Mouse (Mus musculus) thymus, postnatal 25 days (tissue): ENCODE data around the gene Tfpt.
"Not testable (repeated sequence)": the region's sequence is repeated elsewhere in the genome, so short reads cannot be mapped to it uniquely, and the experiment has no call there.

Experiments
- DNase-seq: peaks from one replicate; pipeline ENCODE4 v3.0.0; 2022

Tfpt gene

DNA sequence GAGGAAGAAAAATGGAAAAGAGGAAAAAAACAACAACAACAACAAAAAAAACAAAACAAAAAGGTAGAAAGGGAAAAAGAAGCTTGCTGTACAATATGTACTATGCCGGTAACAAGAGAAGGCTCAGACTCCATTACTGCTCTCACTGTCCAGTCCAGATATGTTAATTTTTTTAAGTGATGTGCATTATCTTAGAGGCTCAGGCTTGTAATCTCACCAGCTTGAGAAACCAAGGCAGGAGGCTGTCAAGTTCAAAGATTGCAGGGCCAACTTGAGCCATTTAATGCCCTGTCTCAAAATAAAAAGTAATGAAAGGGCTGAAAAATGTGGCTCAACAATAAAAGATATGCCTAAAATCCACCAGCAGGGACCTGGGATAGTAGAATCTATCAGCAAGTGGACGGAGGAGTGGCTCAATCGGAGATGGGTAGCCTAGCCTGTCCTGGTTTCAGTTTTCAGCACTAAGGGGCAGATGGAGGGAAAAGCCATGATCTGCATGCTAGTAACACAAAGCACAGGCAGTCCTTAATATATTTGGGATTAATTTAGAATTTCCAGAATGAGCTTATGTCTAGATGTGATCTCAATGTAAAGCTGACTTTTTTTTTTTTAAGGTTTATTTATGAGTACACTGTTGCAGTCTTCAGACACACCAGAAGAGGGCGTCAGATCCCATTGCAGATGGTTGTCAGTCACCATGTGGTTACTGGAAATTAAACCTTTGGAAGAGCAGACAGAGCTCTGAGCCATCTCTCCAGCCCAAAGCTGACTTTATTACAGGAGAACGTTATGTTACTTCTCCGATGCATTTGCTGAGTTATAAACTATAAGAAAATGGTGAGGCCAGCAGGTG lies 13.1 kb downstream of the Tfpt start:
- no peak for DNase-seq

DNA sequence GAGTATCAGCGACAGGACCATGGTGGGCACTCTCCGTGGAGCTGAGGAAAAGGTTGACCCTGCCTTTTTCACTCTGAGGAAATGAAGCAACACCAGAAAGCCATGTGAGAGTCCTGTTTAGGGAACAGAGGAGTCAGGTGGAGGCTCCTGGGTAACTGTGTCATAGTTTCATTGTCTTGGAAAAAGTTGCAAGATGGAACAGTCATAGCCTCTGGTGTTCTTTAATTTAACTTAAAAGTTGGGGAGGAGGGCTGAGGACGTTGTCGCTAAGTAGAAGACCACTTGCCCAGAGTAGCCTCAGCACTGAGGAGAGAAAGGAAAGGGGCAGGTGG lies 13.7 kb downstream of the Tfpt start, which contains the start of gene Oscar:
Oscar (minus strand) TSS at position 101 of the 332 bp plus-strand sequence.
- no peak for DNase-seq

DNA sequence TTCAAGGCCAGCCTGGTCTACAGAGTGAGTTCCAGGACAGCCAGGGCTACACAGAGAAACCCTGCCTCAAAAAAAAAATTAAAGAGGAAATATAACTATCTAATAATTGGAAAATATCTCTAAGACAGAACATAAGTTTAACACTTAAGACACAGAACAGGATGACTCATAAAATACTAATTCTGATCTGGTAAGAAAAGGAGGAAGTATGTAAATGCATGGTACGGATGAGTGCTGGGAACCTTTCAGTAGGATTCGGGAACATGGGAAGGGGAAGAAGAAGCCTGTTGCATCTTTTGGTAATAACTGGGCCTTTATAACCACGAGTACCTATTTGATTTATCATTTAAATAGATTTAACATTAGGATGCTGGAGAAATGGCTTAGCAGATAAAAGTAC lies 15.7 kb downstream of the Tfpt start:
- DNase-seq = no peak

DNA sequence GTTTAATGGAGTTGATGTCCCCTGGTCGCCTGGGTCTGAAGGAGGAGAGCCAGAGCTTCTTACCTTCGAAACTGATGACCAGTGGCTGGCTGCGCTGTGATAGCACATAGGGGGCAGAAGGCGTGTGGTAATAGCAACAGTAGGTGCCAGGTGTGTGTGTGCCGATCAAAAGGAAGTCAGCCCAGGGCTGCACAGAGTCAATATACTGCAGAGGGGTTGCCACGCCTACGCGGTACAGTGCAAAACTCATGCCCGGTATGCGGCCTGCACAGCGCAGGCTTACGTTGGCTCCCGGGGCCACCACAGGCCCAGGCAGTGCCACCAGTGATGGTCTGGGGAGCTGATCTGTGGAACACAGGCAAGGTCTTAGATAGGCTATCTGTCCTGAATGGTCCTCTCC lies 18.7 kb downstream of the Tfpt start:
- no peak for DNase-seq

DNA sequence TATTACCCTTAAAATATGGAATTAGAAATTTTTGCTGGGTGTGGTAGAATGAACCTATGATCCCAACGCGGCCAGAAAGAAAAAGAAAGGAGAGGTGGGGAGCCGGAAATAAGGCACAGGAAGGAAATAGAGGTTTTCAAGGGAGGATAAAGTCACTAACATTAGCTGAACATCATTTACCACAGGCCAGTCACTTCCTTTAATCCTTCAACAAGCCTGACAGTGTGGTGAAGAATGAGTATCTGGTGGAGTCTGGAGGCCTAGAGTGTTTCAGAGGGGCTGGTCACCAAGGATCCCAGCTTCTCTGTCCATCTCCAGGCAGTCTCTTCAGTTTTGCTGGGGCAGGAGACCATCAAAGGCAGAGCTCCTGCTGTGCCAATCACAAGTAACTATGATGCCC lies 19.3 kb downstream of the Tfpt start:
- DNase-seq = no peak

DNA sequence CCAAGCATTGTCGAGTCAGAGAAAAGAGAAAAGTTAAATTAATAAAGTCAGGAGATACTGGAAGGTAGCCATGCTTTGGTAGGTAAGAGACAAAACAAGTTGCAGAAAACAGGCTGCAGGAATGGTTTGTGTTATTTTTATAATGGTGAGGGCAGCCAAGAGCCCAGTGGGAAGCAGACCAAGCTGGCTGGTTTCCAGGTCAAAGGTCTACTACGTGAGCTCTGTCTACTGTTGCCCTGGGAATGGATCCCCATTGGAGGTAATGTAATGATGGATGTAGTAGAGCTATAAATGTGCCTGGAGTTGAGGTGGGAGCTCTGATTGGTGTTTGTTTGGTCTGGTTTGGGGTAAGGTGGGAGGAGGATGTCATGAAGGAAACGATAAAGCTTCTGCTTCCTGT lies 20.6 kb downstream of the Tfpt start:
- DNase-seq = no peak

DNA sequence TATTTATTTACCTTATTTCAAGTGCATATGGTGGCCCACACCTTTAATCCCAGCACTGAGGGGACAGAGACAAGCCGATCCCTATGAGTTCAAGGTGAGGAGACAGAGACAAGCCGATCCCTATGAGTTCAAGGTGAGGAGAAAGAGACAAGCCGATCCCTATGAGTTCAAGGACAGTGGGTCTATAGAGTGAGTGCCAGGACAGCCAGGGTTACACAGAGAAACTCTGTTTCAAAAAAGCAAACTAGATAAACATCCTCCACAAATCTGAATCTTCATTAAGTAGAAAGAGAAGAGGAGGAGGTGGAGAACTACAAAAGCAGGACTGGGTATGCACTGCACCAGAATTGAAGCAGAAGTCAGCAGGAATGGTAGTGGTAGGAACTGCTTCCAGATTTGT lies 21.1 kb downstream of the Tfpt start:
- DNase-seq = no peak

DNA sequence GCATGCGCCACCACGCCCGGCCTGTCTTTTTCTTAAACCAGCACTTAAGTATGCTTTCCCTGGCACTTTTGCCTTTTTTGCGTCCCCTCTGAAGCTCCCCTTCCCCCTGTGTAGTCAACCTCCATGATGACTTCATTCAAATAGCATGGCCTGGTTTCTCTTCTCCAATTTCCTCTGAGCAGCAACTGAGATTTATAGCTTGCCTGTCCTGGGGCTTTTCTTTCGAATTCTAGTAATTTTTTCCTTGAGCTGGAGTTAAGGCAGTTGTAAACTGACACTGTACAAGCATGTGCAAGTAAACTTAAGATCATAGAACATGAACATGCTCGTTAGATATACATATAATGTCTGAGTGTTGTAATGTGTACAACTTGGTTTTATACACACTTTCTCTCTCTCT lies 22.3 kb downstream of the Tfpt start:
- no peak for DNase-seq

DNA sequence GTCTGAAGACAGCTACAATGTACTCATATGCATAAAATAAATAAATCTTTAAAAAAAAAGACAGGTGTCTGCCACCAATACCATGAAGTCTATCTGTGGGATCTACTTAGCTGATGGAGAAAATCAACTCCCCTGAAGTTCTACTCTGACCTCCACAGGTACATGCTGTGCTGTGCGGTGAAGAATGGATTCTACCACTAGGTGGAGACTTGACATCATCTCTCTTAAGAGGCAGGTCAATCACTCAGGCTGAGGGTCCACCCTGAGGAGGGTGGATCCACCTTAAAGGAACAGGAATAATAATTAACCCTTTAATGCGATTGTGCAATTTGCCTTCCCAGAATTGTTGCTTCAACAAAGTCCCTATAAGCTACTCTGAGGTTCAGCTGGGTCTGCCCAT lies 22.9 kb downstream of the Tfpt start:
- DNase-seq = no peak

DNA sequence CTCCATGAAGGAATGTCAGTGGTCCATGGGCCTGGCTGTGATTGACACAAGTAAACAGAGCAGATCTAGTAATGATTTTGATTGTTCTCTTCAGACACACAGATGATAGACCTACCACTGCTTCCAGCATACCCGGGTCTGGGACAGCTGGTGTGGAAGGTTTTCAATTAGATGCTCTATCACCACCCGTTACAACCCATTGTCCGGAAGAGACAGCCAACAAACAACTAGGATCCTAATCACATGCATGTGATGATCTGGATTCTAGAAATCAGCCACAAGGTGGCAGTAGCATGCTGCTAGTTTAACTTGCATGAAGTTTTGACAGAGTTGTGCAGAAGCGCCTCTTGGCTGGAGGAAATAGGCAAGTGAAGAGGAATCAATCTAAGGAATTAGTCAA lies 28.6 kb downstream of the Tfpt start:
- DNase-seq = peak; percentile 62

DNA sequence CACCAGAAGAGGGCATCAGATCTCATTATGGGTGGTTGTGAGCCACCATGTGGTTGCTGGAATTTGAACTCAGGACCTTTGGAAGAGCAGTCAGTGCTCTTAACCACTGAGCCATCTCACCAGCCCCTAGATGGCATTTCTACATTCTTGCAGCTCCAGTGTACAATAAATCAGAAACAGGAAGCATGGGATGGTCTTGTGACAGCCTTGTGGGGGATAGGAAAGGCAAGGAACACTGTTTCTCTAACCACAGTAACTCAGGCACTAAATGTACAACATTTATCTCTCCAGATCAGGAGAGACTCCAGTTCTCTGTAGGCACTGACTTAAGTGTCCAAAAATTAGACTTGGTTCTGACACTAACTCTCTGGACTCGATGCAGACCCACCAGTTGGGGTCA lies 32.0 kb downstream of the Tfpt start:
- not testable (repeated sequence) for DNase-seq

DNA sequence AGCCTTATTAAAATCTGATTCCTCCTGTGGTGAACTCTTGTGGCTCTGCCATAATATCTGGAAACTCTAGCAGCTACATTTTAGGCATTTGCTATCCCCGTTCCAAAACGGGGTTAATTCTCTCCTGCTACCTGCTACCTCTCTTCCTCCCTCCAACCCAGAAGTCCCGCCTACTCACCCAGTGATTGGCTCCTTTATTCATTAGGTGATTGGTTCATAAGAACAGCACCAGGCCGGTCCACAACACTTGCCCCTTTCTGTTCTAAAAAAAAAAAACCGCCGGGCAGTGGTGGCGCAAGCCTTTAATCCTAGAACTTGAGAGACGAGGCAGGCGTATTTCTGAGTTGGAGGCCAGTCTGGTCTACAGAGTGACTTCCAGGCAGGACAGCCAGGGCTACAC lies 34.6 kb downstream of the Tfpt start:
- peak; percentile 7 for DNase-seq

DNA sequence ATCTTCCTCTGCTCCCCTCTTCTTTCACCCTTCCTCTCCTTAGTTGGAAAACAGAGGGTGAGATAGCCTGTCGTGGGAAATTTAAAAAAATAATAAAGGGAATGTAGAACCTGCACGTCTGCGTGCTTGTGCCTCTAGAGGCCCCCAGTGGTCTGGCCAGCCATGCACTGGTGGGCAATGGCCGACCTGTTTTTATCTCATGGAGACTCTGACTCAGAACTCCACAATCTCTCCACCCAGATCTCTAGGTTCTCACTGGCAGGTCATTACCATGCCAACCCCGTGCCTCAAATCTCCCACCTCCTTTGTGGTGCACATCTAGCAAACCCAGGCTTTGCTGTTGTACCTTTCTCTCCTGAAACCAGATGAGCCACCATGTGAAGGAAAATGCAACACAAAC lies 35.0 kb downstream of the Tfpt start:
- DNase-seq = no peak

DNA sequence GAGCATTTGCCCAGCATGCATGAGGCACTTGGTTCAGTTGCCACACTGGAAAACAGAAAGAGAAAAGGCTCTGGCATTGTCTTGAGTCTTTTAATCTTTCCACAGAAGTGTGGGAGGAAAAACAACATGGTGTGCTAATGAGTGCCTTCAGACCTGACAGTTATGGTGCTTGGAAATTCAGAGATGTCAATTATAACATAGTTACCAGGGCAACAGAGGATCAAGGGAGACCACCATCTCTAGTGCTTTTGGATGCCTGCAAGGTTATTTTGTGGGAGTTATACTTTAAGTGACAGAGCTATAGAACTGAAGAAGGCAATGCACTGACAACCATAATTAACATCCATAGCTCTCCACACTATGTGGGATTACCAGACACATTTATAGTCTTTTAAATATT lies 35.9 kb downstream of the Tfpt start:
- no peak for DNase-seq

DNA sequence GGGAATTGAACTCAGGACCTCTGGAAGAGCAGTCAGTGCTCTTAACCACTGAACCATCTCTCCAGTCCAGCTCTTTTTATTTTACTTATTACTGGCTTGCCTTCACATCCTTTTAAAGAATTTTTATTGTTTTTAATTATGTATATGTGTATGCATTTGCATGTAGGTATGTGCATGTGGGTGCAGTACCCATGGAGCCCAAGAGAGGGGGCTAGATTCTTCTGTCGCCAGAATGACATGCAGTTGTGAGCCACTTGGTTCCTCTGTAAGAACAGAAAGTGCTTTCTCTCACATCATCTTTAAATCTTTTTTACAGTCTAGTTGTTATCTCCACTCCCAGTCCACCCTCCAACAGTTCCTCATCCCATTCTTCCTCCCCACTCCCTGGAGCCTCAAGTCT lies 38.2 kb downstream of the Tfpt start:
- DNase-seq = no peak

DNA sequence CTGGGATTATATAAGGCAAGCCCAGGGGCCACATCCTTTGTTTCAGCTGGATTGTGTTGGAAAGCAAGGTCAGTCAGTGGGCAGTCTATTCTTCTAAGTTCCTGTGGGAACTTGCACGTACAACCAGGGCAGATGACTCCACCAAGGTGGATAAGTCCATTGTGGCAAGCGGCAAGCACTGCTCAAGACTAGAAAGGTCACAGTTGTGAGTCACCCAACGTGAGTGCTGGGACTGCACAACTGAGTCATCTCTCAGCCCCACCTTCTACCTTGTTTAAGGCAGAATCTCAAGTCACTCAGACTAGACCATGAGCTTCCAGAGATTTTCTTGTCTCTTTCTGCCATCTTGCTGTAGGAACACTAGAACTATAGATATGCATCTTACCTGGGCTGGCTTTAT lies 39.2 kb downstream of the Tfpt start:
- no peak for DNase-seq

DNA sequence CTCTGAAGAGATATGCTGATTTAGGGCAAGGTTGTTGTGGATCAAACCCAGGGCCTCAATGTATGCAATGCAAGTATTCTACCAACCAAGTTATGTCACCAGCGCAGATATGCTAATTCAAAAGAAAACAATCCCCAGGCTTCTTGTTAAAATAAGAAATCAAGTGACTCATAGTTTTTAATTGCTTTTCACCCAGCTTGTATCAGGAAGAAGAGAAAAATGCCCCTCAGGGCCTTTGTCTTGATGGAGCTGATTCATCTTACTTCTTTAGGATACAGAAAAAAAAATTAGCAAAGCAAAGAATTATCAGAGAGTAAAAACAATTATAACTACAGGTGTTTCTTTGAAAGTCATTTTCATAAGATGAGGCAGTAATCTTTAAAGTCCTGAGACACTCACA lies 42.4 kb downstream of the Tfpt start:
- no peak for DNase-seq

DNA sequence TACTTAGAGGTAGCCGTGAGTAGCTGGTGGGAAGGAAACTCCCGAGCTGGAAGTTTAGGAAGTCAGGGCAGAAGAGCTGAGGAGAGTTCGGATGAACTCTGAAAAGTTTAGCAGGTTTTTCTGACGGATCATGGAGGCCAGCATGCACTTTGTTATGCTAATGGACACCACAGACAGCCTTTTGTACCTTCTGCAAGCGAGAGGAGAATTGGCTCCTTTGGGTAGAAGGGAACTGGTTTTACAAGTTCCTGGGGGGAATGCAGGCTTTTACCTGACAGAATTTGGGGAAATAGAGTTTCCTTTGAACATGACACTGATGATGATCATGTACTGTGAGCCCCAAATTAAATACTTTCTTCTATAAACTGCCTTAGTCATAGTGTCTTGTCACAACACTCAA lies 43.5 kb downstream of the Tfpt start:
- DNase-seq = no peak

DNA sequence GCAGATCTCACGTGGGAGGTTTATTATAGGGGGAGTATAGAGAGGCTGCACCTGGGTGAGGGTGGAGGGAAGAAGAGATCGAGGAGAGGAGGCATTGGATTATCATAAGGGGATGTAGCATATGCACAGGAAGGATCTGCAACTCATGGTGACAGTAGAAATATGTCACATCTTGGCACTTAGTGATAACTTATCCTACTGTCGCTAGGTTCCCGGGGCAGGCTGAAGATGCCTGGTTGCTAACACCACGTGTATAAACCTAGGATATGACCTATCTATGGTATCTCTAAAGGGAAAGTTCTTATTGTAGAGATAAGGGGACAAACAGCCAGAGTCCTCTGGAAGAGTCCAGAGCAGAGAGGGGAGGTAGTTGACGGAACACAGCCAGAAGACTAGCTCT lies 44.0 kb downstream of the Tfpt start:
- no peak for DNase-seq

DNA sequence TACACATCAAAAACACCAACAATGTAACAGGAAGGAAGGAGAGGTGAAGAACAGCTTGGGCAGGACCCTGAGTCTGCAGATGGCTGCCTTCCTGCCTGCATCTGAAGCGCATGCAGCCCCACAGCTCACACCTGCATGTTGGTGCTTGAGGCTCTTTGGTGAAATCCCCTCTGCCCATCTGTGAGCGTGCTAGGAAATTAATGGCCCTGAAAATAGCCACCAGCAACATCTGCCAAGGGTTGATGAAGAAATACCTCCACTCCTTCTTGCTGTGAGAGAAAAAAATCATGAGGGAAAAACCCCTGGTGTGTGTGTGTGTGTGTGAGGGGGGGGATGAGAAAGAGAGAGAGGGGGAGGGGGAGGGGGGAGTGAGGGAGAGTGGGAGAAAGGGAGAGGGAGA lies 49.7 kb downstream of the Tfpt start:
- no peak for DNase-seq

DNA sequence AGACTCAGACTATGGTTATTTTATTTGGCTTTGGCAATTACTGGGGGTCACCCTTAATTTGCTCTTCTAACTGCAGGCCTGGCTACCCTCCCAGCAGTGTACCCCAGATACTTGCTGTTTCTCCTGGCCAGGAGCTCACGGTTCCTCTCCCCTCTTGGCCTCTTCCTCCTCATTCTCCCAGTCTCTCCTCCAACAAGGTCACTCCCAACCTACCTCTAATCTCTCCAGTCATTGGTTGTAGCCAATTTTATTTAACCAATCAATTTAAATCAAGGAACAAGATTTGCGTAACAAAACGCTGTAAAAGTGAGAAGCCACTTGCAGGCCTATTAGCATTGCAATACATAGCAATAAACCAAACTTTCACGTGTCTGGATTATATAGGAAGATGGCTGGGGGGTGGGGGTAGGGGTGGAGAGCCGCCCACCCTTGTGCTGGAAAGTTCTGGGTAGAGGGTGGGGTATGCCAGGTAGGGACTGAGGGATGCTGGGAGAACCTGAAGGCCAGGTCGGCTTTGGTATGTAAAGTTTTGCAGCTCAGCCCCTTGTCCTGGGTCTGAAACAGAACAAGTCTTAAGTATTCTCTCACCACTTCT lies 50.7 kb downstream of the Tfpt start:
- no peak for DNase-seq

DNA sequence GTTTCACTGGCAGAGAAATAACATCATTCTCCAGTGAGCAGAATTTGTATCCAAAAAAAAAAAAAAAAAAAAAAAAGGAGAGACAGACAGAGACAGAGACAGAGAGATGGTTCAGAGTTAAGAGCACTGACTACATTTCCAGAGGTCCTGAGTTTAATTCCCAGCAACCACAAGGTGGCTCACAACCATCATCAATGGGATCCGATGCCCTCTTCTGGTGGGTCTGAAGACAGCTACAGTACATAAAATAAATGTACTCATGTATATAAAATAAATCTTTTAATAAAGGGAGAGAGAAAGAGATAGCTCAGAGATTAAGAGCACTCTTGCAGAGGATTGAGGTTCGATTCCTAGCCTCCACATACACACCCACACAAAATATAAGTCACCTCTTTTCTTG lies 51.5 kb downstream of the Tfpt start:
- DNase-seq = no peak

DNA sequence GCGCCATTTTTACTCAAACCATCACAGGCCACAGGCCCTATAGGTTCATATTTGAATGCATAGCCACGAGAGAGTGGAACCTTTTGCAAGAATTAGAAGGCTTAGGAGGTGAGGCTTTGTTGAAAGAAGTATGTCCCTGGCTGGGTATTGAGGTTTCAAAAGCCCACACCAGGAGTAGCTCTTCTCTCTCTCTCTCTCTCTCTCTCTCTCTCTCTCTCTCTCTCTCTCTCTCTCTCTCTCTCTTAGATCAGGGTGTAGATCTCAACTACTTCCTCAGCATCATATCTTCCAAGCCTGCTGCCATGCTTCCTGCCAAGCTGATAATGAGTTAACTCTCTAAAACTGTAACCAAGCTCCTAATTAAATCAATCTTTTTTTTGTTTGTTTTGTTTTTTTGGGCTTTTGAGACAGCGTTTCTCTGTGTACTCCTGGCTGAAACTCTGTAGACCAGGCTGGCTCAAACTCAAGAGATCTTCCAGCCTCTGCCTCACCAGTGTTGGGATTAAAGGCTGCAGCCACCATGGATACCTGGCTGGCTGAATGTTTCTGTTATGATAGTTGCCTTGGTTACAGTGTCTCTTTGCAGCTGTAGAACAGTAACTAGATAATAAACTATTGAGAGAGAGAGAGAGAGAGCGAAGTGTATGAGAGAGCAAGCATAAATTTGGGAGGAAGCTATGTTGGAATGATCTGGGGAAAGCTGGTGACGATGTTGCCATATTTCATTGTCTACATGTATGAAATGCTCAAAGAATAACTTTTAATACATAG lies 53.2 kb downstream of the Tfpt start:
- no peak for DNase-seq

DNA sequence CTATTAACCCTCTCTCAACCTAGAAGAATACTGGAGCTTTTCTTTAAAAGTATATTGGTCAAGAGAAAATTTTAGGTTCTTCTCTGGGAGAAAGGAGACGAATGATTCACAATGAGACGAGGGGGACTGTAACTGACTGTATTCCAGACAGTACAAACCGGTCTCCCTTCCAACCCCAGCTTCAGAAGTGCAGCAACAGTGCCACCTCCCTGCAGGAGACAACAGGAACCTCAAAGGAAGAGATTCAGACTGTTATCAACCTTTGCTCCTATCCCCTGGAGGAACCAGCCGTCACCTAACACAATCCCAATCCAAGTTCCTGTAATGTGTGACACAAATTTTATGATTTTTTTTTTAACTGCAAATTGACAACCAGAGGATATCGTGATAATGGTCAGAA lies 55.5 kb downstream of the Tfpt start:
- DNase-seq = no peak
